ENCODE assay signal across 17 mouse cellular contexts in genomic region chr10:7845991-7846390, GRCm38 (mm10). TPM values are rescaled to one million over a fixed set of nuclear protein-coding genes. Genes with fewer than 3 reads are reported as not detected.
"Had no signal": no experiment of that assay in that cellular context is flagged by ENCODE, and none has a peak within 500 bp of the region (broad histone marks: within the 10 kb centered on the region; RNA-seq: fewer than 3 reads in every experiment).

No protein-coding gene starts in this region.

- DNase-seq: layer of hippocampus, adult 9-11 months; liver; lung, adult 18-20 months; lung, postnatal 10 days; lung, postnatal 36 days; midbrain, embryonic 14.5 days; thymus, adult 18-20 months; thymus, postnatal 36 days had no signal

- H3K9ac ChIP-seq: limb, embryonic 13.5 days; liver, embryonic 12.5 days; liver, embryonic 15.5 days; lung, embryonic 15.5 days had no signal

- H3K27me3 ChIP-seq: liver, embryonic 15.5 days; lung, embryonic 15.5 days had no signal

- H3K4me2 ChIP-seq: limb, embryonic 13.5 days; liver, embryonic 12.5 days; liver, embryonic 15.5 days; lung, embryonic 15.5 days; midbrain, embryonic 11.5 days had no signal

- ATAC-seq: liver, embryonic 12.5 days had no signal

- H3K9me3 ChIP-seq: limb, embryonic 10.5 days; limb, embryonic 13.5 days; liver, embryonic 12.5 days; liver, embryonic 15.5 days; lung, embryonic 15.5 days had no signal

- H3K4me3 ChIP-seq: layer of hippocampus, adult 2 months; limb, embryonic 10.5 days; limb, embryonic 13.5 days; liver, embryonic 12.5 days; liver, embryonic 15.5 days; lung, embryonic 15.5 days had no signal

- H3K36me3 ChIP-seq: limb, embryonic 10.5 days; limb, embryonic 13.5 days; liver, embryonic 12.5 days; liver, embryonic 15.5 days; lung, embryonic 15.5 days had no signal

- H3K27ac ChIP-seq: kidney, postnatal 0 days; layer of hippocampus, adult 2 months; limb, embryonic 10.5 days; limb, embryonic 13.5 days; liver, embryonic 12.5 days; liver, embryonic 15.5 days; lung, embryonic 15.5 days had no signal

RNA-seq across cellular contexts. Expression of gene Zc3h12d, which starts 13.7 kb away (rescaled TPM):
- total RNA-seq: megakaryocyte-erythroid progenitor cell, adult 5-6 weeks had no signal
- polyA plus RNA-seq: limb, embryonic 10.5 days; midbrain, embryonic 11.5 days had no signal
